Mouse (Mus musculus) A20 (cell line): ENCODE measurements around the gene Scgb1c1.

Source experiments
- DNase-seq: peaks from one replicate; pipeline ENCODE4 v3.0.0-alpha.2; 2011; ENCODE audit warnings: low read depth, low spot score

Scgb1c1 gene

DNA sequence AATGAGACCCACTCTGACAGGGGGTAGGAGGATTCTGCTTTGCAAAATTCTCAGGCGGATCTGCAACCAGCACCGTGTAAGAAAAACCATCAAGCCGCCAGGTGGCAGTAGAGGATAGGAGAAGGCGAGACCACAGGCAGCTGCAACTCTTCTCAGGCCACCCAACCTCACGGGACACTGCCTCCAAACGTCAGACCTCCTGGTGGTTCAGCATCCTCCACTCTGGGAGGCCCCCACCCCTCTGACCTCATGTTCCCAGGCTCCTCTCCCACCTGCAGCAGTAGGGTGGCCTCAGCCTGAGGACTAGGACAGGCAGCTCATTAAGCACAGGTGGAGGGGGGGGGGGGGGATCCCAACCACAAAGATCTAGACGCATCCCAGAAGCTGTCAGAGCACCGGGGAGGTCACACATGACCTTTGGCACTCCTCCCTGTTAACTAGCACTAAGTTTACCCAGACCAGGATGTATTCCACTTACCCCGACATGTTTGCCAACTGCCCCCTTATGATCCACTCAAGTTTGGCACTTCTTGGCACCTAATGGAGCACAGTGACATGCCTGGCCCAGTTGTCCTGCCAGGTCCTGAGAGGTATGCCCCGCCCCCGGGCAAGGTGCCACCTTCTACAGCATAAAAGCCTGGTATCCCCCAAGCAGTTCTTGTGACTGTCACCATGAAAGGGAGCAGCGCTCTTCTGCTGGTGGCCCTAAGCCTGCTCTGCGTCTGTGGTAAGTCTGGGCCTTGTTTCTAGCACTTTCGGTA is at the start of gene Scgb1c1:
Scgb1c1 (plus strand) TSS at position 643 of the 761 bp plus-strand sequence.
- DNase-seq: peak; percentile 85

DNA sequence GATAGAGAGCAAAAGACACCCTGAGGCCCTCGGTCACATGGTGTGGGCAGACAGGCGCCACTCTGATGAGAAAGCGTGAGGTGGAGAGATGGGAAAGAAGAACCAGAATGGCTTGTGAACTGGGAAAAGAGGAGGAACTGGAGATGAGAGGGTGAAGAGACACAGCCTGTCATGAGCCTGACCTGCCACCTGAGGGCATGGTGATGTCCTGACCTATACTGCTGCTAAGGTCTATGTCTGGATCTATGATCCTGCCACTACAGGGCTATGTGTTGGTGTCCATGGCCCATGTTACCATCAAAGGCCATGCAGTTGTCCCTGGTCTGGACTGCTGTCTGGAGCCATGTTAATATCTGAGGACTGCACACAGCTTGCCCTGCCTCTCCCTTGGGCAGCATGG is 47.7 kb upstream of the Scgb1c1 start:
- no peak for DNase-seq

DNA sequence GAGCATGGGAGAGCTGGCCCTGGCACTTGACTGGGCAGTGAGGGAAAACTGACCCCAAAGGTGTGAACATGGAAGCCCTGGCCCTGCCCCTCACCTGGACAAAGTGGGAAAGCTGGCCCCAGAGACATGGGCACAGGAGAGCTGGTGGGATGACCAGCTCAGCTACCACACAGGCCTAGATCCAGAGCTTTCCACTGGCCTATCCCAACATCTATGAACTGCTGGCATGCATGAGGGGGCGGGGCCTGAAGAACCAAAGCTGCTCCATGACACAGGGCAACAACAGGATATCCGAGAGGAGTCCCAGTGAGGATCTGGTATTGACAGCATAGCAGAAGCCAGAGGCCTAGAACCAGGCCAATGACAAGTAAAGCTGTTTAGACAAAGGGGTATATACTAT is 47.1 kb upstream of the Scgb1c1 start:
- no peak for DNase-seq

DNA sequence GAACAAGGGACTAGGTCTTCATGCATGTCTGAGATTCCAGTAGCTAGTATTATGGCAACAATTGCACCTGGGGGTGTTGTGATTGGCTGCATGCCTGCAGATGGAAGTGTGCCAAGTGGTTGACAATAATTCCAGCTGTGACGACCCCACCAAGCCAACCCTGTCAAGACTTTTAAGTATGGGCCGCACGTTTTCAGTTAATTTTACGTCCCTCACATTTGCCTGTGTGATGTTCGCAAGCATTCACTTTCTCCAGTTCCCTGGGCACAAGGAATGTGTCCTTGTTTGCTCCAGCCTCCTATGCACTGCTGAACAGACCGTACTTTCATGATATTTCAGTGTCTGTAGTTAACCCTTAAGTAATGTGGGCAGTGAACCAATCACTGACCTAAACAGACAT is 42.7 kb upstream of the Scgb1c1 start:
- no peak for DNase-seq

DNA sequence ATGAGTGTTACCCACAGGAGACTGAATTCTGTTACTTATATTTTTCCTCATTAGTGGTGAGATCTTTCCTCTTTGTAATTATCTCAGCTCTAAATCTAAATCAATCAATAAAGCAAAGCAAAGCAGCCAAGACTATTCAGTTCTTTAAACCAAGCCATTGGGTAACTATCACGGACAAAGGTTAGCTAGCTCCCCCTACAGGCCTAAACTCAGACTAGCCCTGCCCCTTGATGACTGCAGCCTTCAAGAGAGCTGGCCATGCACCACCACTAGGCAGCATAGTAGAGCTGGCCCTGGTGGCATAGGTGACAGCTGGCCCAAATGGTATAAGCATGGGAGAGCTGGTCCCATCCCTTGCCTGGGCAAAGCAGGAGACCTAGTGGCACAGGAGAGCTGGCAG is 39.6 kb upstream of the Scgb1c1 start:
- peak; percentile 64 for DNase-seq

DNA sequence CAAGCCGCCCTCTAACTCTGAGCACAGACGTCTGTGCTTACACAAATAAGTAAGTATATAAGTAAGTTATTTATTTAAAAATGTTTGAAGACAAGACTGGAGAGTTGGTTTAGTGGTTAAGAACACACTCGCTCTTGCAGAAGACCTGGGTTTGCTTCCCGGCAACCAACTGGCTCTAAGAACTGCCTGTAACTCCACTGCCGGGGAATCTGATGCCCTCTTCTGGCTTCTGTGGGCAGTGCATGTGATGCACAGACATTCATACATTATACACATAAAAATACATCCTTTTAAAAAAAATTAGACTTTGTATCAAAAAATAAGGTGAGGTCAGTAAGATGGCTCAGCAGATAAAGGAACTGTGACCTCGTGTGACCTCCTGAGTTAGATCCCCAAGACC is 34.9 kb upstream of the Scgb1c1 start:
- peak; percentile 42 for DNase-seq

DNA sequence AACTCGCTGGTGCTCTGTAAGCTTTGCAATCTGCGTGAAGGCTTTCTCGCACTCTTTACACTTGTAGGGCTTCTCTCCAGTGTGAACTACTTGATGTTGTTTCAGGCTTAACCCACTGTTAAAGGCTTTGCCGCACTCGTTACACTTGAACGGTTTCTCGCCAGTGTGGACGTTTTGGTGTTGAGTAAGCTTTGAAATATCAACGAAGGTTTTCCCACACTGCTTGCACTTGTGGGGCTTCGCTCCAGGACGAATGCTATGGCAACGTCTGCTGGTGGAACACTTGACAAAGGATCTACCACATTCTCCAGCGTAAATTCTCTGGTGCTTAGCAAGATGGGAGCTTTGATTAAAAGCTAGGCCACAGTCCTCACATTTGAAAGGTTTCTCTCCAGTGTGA is 33.6 kb upstream of the Scgb1c1 start:
- no peak for DNase-seq

DNA sequence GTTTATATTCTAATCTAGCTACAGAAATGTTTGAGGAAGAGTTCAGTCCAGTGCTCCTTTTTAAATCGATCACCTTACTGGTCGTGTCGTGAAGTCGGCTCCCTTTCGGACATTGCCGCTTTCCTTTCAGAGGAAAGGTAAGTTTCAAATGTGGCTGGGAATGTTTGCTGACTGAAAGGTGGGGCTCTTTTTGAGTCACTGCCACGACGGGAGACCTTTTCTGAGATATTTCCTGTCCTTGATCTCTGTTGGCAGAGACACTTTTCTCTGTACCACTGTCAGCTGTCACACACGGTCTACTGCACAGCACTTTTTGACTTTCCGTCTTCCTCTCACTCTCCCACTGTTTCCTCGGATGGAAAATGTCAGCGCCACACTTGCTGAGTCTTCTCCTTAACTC is 32.5 kb upstream of the Scgb1c1 start:
- DNase-seq: no peak

DNA sequence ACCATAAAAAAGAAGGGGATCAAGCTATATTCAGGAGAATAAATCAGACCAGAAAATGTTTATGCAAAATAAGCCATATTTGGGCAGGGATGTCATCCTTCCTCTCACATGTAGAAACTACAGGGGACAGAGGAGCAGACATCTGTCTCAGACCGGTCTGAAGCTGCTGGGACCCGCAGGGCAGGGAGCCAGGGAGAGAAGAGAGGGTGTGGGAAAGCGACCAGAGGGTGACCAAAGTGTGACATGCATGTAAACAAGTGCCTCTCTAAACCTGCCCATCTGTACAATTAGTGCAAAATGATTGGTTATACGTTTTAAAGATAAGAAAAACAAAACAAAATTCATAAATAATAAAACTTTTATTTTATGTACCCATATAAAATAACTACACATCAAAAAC is 25.2 kb upstream of the Scgb1c1 start:
- DNase-seq: no peak

DNA sequence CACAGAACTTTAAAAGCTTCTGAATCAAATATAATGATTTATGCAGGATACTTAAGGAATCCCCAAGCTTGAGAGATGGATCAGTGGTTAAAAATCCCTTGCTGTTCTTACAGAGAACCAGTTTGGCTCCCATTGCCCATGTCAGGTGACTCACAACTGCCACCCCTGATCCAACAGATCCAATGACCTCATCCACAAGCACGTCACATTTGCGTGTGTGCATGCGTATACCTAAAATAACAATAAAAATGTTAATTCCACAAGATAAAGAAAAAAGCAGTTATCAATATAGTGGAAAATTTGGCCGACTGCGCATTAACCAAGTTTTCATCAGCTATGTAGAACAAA is 24.1 kb upstream of the Scgb1c1 start:
- no peak for DNase-seq

DNA sequence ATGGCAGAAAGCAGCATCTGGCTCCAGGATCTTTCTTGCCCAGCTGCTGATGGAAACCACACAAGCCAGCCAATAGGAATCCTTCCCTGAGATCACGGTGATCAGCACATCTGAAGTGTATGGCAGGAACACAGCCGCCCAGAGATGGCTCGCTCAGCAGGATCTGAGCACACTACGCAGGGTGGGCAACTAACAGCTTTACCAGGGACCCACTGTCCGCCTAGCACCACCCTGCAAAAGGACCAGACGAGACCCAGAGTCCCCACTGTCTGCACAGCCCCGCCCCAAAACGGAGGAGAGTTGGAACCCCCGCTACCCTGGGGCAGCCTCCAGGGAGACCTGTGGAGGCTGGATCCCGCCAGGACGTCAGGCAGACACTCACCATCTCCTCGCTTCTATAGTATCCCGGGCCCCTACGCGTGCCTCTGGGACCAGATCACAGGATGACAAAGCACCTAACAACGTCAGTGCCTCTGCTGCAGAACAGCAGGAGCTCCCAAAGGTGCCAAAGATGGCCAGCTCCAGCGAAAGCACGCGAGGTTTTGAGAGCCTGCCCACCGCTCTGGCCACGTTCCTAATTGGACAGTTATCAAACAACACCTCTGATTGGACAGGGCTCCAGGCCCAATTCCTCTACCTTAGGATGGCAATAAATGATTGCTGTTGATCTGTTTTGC is 23.6 kb upstream of the Scgb1c1 start, which contains the start of gene Zfp941:
Zfp941 (minus strand) TSS at position 526 of the 677 bp plus-strand sequence.
- DNase-seq: peak; percentile 69

DNA sequence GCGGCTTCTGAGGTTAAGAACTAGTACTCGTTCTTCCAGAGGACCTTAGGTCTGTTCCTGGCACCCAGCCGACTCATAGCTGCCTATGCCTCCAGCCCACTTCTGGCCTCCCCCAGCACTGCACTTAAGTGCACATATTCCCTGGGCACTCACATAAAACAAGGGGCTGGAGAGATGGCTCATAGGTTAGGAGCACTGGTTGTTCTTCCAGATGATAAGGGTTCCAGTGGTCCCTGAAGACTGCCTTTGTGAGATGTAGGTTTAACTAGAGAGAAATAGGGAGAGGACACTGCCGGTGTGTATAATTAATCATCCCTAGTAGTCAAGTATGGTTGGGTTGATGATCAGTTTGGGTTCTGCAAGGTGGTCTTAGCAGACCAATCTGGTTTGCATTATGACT is 22.6 kb upstream of the Scgb1c1 start:
- no peak for DNase-seq

DNA sequence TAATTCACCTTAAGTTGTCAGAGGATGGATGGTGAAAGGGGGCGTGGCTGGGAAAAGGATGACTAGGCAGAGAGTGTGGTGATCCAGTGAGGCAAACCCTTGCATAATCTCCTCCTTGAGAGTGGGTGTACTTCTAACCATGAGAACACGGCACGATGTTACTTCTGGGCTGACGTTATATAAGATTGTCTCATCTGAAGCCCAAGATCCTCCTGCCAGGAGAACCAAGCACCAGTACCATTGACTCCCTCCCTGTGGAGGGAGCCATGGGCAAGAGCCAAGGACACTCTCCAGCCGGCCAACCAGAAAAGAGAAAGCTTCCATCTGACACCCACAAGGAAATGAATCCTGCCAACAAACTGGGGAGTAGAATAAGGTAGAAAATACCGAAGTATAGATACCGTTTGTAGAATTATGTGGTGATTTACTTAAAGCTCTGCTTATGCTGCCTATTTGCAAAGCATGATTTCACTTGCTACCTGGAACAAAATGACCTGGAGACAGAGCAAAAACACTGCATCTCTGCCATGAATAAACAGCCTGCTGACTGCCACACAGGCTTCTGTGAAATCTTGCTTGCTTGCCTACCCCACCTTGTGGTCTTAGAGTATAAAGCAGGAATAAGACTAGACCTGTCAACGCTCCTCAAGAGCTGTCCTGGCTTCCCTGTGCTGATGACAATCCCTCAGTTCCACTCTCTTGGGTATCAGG is 17.0 kb upstream of the Scgb1c1 start:
- DNase-seq: peak; percentile 55

DNA sequence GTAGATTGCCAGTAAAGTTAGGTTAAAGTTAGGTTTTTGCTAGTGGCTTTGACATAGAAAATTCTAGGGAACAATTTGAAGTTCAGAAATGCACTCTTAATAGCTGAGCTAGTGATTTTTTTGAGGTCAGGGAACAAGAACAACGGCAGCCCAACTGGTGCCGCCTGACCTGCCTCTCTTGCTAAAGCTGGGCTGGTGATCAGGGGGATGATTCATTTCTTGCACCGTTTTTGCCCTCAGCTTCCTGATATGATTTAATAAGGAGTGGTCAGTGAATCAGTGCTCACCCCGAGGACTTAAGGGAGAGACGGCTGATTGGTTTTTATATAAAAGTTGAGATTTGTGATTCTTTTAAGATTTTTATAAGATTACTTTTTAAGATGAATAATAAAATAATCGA is 13.9 kb upstream of the Scgb1c1 start:
- no peak for DNase-seq

DNA sequence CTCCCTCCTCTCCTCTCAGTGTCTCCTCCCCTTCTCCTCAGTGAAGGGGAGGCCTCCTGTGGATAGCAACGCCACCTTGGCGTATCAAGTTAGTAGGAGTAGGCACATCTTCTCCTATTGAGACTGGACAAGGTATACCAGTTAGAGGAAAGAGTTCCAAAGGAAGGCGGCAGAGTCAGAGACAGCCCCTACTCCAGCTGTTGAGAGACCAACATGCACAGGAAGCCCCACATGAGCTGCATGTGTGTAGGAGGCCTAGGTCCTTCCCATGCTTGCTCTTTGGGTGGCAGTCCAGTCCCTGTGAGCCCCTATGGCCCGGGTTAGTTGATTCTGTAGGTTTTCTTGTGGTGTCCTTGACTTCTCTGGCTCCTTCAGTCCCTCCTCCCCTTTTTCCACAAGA is 12.0 kb upstream of the Scgb1c1 start:
- DNase-seq: no peak

DNA sequence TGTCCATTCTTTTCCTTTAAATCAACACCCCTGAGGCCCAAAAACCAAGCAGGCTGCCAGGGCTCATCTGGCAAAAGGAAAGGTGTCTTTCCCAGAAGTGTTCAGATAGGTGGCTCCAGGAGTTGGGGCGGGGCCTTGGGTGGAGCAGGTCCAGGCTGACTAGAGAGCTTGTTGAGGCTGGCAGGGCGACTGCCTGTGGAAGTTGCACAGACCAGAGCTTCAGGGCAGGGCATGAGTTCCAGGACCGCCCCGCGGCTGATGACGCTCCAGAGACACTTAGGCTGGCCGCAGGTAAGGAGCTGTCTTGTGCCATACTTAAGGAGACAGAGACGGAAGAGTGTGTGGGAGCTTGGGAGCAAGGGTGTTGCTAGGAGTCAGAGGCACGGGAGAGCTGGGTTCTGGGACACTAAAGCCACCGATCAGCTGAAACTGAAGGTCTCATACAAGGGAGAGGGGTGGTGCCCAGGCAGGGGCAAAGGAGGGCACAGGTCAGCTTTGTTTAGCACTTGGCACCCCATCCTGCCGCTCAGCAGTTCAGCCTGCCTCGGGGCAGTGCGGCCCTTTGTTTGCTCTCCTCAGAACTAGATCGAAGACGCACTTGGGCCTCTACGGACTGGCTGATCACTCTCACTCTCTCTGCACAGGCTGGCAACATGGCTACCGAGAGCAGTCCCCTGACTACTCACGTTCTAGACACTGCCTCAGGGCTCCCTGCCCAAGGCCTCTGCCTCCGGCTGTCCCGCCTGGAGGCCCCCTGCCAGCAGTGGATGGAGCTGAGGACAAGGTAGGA is 10.2 kb upstream of the Scgb1c1 start, which contains the start of gene Urah:
Urah (plus strand) TSS at position 51 of the 790 bp plus-strand sequence.
- DNase-seq: no peak

DNA sequence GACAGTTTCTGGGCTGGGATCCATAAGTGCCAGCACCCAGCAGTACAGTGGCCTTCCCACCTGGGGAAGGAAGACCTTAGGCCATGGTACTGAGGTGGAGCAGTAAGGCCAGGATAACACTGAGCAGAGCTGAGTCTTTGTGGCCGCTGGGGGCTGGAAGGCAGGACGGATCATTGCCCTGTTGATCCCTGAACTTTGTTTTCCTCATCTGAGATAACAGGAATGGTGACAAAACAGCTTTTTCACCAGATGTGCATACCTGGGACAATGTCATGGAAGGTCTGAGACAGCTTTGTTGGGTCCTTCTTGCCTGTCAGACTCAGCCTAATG is 9.6 kb upstream of the Scgb1c1 start:
- no peak for DNase-seq

DNA sequence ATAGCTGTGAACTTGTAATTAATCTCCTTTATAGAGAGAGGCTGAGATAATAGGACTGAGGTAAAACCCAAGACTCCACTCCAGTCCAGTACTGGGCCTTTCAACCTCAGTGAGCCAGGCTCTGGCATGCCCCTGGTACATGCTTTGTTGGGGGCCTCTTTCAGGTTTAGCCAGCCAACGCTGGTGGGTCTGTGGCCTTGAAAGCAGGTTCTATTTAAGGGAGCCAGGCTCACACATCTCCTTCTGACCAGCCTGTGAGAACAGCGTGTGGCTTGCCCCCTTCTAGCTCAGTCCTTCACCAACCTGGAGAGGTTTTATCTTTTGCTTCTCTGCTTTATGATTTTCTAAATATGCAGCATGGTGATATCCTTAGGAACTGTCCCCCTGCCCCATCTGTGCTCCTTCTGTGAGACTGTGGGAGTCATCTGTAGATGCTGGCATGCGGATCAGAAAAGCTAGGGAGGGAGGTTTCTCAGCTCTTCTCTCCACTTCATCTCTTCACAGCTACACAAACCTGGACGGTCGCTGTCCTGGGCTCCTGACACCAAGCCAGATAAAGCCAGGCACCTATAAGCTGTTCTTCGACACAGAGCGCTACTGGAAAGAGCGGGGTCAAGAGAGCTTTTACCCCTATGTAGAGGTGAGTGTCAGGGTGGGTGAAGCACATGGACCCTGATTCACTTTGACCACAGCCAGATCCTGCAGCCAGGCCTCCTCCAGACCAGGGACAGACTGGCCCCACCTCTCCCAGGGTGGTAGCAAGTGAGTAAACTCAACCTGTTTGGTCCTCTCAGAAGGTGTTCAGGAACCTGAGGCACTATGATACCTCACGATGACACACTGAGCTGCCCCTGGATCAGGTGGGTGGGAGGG is 8.9 kb upstream of the Scgb1c1 start:
- DNase-seq: no peak

DNA sequence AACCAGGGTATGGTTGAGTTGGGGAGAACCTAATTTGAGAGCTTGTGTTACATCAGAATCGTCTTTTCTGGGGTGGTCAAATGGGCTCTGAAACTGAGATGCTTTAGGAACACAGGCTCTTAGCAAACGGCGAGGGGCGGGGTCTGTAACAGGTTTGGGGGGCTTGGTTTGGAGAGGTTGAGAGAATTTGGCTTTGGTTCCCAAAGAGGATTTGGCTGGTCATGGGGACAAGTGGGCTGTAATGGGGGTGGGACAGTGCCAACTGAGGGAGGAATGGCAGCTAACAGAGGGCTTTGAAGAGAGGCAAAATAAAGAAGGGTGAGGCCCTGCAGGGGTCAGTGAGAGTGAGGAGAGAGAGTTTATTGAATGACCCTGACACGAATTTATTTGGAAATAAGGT is 5.8 kb upstream of the Scgb1c1 start:
- DNase-seq: no peak

DNA sequence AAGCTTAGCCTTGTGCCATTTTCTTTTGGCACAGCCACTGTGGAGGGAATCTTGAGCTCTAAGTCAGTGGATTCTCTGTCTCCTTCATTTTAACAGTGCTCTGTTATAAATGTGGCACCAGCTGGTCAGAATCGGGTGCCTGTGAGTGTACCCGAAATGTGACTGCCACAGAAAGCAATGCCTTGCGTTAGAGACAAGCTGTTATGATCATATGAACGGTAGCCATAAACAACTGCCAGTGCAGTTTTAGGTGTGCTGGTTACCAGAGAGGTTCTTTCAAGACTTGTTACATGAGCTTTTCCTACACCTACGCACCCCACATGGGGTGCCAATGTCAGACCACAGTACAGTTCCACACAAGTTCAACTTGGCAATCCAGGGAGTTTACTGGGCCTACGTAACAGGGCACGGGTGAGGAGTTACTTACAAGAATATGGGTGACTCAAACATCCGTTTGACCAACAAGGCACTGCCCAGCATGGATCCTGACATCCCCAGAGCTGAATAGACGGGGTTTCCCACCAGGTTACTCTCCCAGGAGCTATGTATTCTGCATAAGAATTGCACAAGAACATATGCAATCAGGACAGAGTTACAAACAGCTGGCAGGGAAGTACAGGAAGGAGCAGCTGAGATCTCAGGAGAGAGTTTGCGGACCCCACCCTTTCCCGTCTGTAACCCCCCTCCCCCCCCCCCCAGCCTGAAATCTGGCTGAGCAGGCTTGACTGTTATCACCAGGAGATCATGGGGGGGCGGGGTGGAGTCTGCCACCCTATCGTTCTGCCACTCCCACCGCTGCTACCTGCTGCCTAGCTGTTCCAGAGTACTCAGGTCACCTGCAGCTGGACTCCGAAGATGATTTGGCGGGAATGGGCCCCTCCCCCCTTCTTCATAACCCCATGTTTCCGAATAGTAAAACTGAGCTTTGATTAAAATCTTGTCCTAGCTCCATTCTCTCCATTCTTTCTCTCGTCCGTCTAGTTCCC is 4.3 kb upstream of the Scgb1c1 start:
- no peak for DNase-seq
